Mouse (Mus musculus) kidney, adult 2 months (tissue): ENCODE results near the gene Ltc4s.

Source experiments
- CTCF ChIP-seq: fragments of 200-500 bp; conservative IDR thresholded peaks from 2 replicates; pipeline ENCODE4 v1.5.1; 2011; ENCODE audit warnings: low read depth, mild to moderate bottlenecking, control low read depth, low read length, moderate library complexity, mixed read lengths; ENCODE audit not compliant: insufficient read depth, insufficient read length
- POLR2A ChIP-seq: fragments of 200-500 bp; IDR thresholded peaks from one replicate; pipeline ENCODE4 v1.6.1; 2011; ENCODE audit warnings: low read depth, low read length, control low read depth

- no peak for TF ChIP-seq CTCF
- no peak for TF ChIP-seq POLR2A
Observed at GRCm38 (mm10) chr11:50275077-50275476, 36.7 kb upstream of the Ltc4s start.
